Mouse (Mus musculus): Measurements from ENCODE around the gene Ttc8. TPM values are rescaled to one million over a fixed set of nuclear protein-coding genes. Genes with fewer than 3 reads are reported as not detected.
"Not testable (repeated sequence)": the region's sequence is repeated elsewhere in the genome, so short reads cannot be mapped to it uniquely, and the experiment has no call there.

Ttc8 gene
- polyA plus RNA-seq, 1 experiment from 2014 or later, result 31.0 TPM

GRCm38 (mm10) chr12:98931174-98931573 lies 10.8 kb downstream of the Ttc8 start:
- H3K4me1 ChIP-seq (replicated peaks; ENCODE audit: insufficient read depth, low read length), result no peaks in the 10 kb centered on the region
- H3K36me3 ChIP-seq (ENCODE audit: insufficient read depth, low read length), result no peaks in the 10 kb centered on the region
- no peak overlapping the region for H3K4me2 ChIP-seq (ENCODE audit: low read length)
- ATAC-seq (replicated peaks; ENCODE audit: low FRiP score, low read depth), result no peak
- no peak for DNase-seq (ENCODE audit: low spot score)
- H3K9ac ChIP-seq (ENCODE audit: low read depth, low read length), result no peak overlapping the region
- no peaks in the 10 kb centered on the region for H3K9me3 ChIP-seq (replicated peaks; ENCODE audit: low read length)
- H3K27ac ChIP-seq, result no peak overlapping the region
- TF ChIP-seq CTCF (IDR thresholded peaks at IDR 0.05; ENCODE audit: low read depth), result no peak
- WGBS, result 89% methylated on average over 4 of the region's 4 CpGs
- H3K27me3 ChIP-seq (ENCODE audit: insufficient read depth, low read length), result no peaks in the 10 kb centered on the region
- H3K4me3 ChIP-seq (replicated peaks; ENCODE audit: low read depth, low read length), result no peak overlapping the region

- WGBS, result 44% methylated on average over 4 of the region's 4 CpGs
- H3K36me3 ChIP-seq (ENCODE audit: insufficient read depth, low read length), result no peaks in the 10 kb centered on the region
- DNase-seq (ENCODE audit: low spot score), result no peak
Observed at GRCm38 (mm10) chr12:98932441-98932840, 12.1 kb downstream of the Ttc8 start.

GRCm38 (mm10) chr12:98932856-98933255 lies 12.5 kb downstream of the Ttc8 start:
- Histone ChIP-seq H3K27me3 (ENCODE audit: insufficient read depth, low read length) (no peaks in the 10 kb centered on the region), H3K9me3 (replicated peaks; ENCODE audit: low read length) (no peaks in the 10 kb centered on the region), H3K4me2 (ENCODE audit: low read length) (no peak overlapping the region), H3K36me3 (ENCODE audit: insufficient read depth, low read length) (no peaks in the 10 kb centered on the region), H3K9ac (ENCODE audit: low read depth, low read length) (no peak overlapping the region), H3K27ac (no peak overlapping the region), H3K4me1 (replicated peaks; ENCODE audit: insufficient read depth, low read length) (no peaks in the 10 kb centered on the region), H3K4me3 (replicated peaks; ENCODE audit: low read depth, low read length) (no peak overlapping the region)
- DNase-seq (ENCODE audit: low spot score) (peak; percentile 3), ATAC-seq (replicated peaks; ENCODE audit: low FRiP score, low read depth) (no peak)
- 72% methylated on average over 1 of the region's 1 CpGs for WGBS
- no peak for TF ChIP-seq CTCF (IDR thresholded peaks at IDR 0.05; ENCODE audit: low read depth)

More at GRCm38 (mm10) chr12:98932441-98932840, 12.1 kb downstream of the Ttc8 start:
- no peak for TF ChIP-seq CTCF (IDR thresholded peaks at IDR 0.05; ENCODE audit: low read depth)
- Histone ChIP-seq H3K9ac (ENCODE audit: low read depth, low read length) (no peak overlapping the region), H3K4me1 (replicated peaks; ENCODE audit: insufficient read depth, low read length) (no peaks in the 10 kb centered on the region), H3K27me3 (ENCODE audit: insufficient read depth, low read length) (no peaks in the 10 kb centered on the region), H3K4me3 (replicated peaks; ENCODE audit: low read depth, low read length) (no peak overlapping the region), H3K9me3 (replicated peaks; ENCODE audit: low read length) (no peaks in the 10 kb centered on the region), H3K4me2 (ENCODE audit: low read length) (no peak overlapping the region), H3K27ac (no peak overlapping the region)
- no peak for ATAC-seq (replicated peaks; ENCODE audit: low FRiP score, low read depth)

GRCm38 (mm10) chr12:98951295-98951694 lies 30.9 kb downstream of the Ttc8 start:
- H3K4me2 ChIP-seq (ENCODE audit: low read length); H3K9me3 ChIP-seq (replicated peaks; ENCODE audit: low read length); H3K27ac ChIP-seq; H3K4me1 ChIP-seq (replicated peaks; ENCODE audit: insufficient read depth, low read length); H3K27me3 ChIP-seq (ENCODE audit: insufficient read depth, low read length); H3K4me3 ChIP-seq (replicated peaks; ENCODE audit: low read depth, low read length); H3K9ac ChIP-seq (ENCODE audit: low read depth, low read length); DNase-seq (ENCODE audit: low spot score); H3K36me3 ChIP-seq (ENCODE audit: insufficient read depth, low read length); ATAC-seq (replicated peaks; ENCODE audit: low FRiP score, low read depth): not testable (repeated sequence)
- 81% methylated on average over 5 of the region's 5 CpGs for WGBS

- Histone ChIP-seq H3K27me3 (ENCODE audit: insufficient read depth, low read length) (no peaks in the 10 kb centered on the region), H3K27ac (no peak overlapping the region), H3K4me1 (replicated peaks; ENCODE audit: insufficient read depth, low read length) (no peaks in the 10 kb centered on the region), H3K9me3 (replicated peaks; ENCODE audit: low read length) (no peaks in the 10 kb centered on the region), H3K4me2 (ENCODE audit: low read length) (no peak overlapping the region), H3K4me3 (replicated peaks; ENCODE audit: low read depth, low read length) (no peak overlapping the region), H3K9ac (ENCODE audit: low read depth, low read length) (no peak overlapping the region), H3K36me3 (ENCODE audit: insufficient read depth, low read length) (0 out of 2 replicates have a peak, but pooled peaks cover 2% of the 10 kb centered on the region)
- WGBS, result 96% methylated on average over 2 of the region's 2 CpGs
- TF ChIP-seq CTCF (IDR thresholded peaks at IDR 0.05; ENCODE audit: low read depth), result no peak
- DNase-seq (ENCODE audit: low spot score), result no peak
- no peak for ATAC-seq (replicated peaks; ENCODE audit: low FRiP score, low read depth)
Observed at GRCm38 (mm10) chr12:98956951-98957350, 36.6 kb downstream of the Ttc8 start.

- no peak for TF ChIP-seq CTCF (IDR thresholded peaks at IDR 0.05; ENCODE audit: low read depth)
- no peak overlapping the region for H3K27ac ChIP-seq
- no peaks in the 10 kb centered on the region for H3K4me1 ChIP-seq (replicated peaks; ENCODE audit: insufficient read depth, low read length)
- H3K9me3 ChIP-seq (replicated peaks; ENCODE audit: low read length), result no peaks in the 10 kb centered on the region
- no peak for DNase-seq (ENCODE audit: low spot score)
- no peak overlapping the region for H3K4me2 ChIP-seq (ENCODE audit: low read length)
- 88% methylated on average over 11 of the region's 11 CpGs for WGBS
- H3K4me3 ChIP-seq (replicated peaks; ENCODE audit: low read depth, low read length), result no peak overlapping the region
- H3K36me3 ChIP-seq (ENCODE audit: insufficient read depth, low read length), result 0 out of 2 replicates have a peak, but pooled peaks cover 2% of the 10 kb centered on the region
- H3K9ac ChIP-seq (ENCODE audit: low read depth, low read length), result no peak overlapping the region
- ATAC-seq (replicated peaks; ENCODE audit: low FRiP score, low read depth), result no peak
- no peaks in the 10 kb centered on the region for H3K27me3 ChIP-seq (ENCODE audit: insufficient read depth, low read length)
Observed at GRCm38 (mm10) chr12:98957455-98957854, 37.1 kb downstream of the Ttc8 start.

GRCm38 (mm10) chr12:98961008-98961407 lies 40.6 kb downstream of the Ttc8 start:
- ATAC-seq (replicated peaks; ENCODE audit: low FRiP score, low read depth) (no peak), DNase-seq (ENCODE audit: low spot score) (no peak)
- H3K9me3 ChIP-seq (replicated peaks; ENCODE audit: low read length), result no peaks in the 10 kb centered on the region
- H3K4me2 ChIP-seq (ENCODE audit: low read length), result no peak overlapping the region
- no peak overlapping the region for H3K27ac ChIP-seq
- H3K36me3 ChIP-seq (ENCODE audit: insufficient read depth, low read length), result 0 out of 2 replicates have a peak, but pooled peaks cover 2% of the 10 kb centered on the region
- WGBS, result 77% methylated on average over 7 of the region's 7 CpGs
- no peaks in the 10 kb centered on the region for H3K27me3 ChIP-seq (ENCODE audit: insufficient read depth, low read length)
- no peak overlapping the region for H3K4me3 ChIP-seq (replicated peaks; ENCODE audit: low read depth, low read length)
- no peak overlapping the region for H3K9ac ChIP-seq (ENCODE audit: low read depth, low read length)
- no peak for TF ChIP-seq CTCF (IDR thresholded peaks at IDR 0.05; ENCODE audit: low read depth)
- no peaks in the 10 kb centered on the region for H3K4me1 ChIP-seq (replicated peaks; ENCODE audit: insufficient read depth, low read length)

Data from kidney, postnatal 0 days (tissue).